Mouse (Mus musculus): Measurements from ENCODE around the gene Setd3. TPM values are rescaled to one million over a fixed set of nuclear protein-coding genes. Genes with fewer than 3 reads are reported as not detected.

The Setd3 gene
- 104 and 114 TPM in 2 replicates for polyA plus RNA-seq (2016; fragmentation: Nextera tagmentation; extraction: Ambion mirVana)

DNA sequence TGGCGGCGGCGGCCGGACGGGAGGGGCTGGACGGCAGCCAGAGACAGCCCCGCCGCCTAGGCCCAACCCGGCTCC is at the start of gene Setd3:
Setd3 (minus strand) TSS at position 69 of the 75 bp plus-strand sequence.
- H3K9me3 ChIP-seq = no peaks in the 10 kb centered on the region
- 0% methylated on average over 8 of the region's 9 CpGs for WGBS
- peaks cover 18% of the 10 kb centered on the region; the same call in 1 of the 2 replicates for H3K36me3 ChIP-seq
- ATAC-seq (ENCODE audit: low FRiP score, low read depth) = no peak
- H3K4me2 ChIP-seq (replicated peaks) = peak within 1 kb of the TSS; percentile 89
- H3K4me3 ChIP-seq = peak within 1 kb of the TSS; percentile 99
- peak within 1 kb of the TSS; percentile 94 for H3K9ac ChIP-seq
- H3K27me3 ChIP-seq (replicated peaks) = no peaks in the 10 kb centered on the region
- H3K27ac ChIP-seq = peak within 1 kb of the TSS; percentile 59
- H3K4me1 ChIP-seq = peaks cover 30% of the 10 kb centered on the region

DNA sequence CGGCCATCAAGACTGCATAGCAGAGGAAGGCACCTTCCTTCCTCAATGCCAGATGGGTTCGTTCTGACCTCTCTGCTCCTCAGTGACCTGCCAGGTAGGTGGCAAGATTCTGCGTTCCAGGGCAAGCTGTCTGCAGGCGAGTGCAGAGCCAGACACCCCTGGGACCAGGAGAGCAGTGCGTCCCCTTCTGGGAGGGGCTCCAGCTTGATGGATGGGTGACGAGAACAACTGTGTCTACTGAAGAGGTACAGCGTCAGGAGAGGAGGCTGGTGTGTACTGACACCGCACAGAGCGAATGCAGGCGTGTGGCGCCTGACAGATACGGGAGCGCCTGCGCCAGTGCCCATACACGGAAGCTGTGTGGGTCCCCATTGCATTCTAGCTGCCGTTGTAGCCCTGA is 48.4 kb upstream of the Setd3 start:
- Histone ChIP-seq H3K36me3 (no peaks in the 10 kb centered on the region), H3K4me2 (replicated peaks) (no peak overlapping the region), H3K9me3 (no peaks in the 10 kb centered on the region), H3K4me1 (peaks cover 87% of the 10 kb centered on the region), H3K9ac (no peak overlapping the region), H3K27me3 (replicated peaks) (no peaks in the 10 kb centered on the region), H3K27ac (no peak overlapping the region), H3K4me3 (no peak overlapping the region)
- 82% methylated on average over 16 of the region's 16 CpGs for WGBS
- no peak for ATAC-seq (ENCODE audit: low FRiP score, low read depth)

DNA sequence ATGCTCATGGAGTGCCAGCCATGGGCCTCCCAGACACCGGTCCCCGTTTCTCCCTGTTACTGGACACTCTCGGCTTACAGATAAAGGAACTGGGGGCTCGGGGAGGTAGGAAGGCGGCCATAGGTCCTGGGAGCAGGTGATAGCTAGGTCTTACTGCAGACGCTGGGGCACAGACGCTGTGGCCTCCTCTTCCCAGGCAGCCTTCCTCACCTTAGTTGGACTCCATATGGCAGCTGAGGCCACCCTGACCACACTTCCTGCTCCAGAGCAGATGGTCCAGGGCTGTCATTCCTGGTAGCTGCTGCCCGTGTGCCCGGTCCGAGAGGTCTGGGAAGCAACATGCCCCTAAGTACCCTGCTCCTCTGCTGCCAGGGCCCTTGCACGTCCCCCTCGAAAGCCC is 47.8 kb upstream of the Setd3 start:
- no peak overlapping the region for H3K4me3 ChIP-seq
- peaks cover 82% of the 10 kb centered on the region for H3K4me1 ChIP-seq
- no peak overlapping the region for H3K27ac ChIP-seq
- WGBS = 86% methylated on average over 12 of the region's 12 CpGs
- H3K9ac ChIP-seq = no peak overlapping the region
- no peaks in the 10 kb centered on the region for H3K36me3 ChIP-seq
- H3K9me3 ChIP-seq = no peaks in the 10 kb centered on the region
- ATAC-seq (ENCODE audit: low FRiP score, low read depth) = no peak
- no peak overlapping the region for H3K4me2 ChIP-seq (replicated peaks)
- H3K27me3 ChIP-seq (replicated peaks) = no peaks in the 10 kb centered on the region

DNA sequence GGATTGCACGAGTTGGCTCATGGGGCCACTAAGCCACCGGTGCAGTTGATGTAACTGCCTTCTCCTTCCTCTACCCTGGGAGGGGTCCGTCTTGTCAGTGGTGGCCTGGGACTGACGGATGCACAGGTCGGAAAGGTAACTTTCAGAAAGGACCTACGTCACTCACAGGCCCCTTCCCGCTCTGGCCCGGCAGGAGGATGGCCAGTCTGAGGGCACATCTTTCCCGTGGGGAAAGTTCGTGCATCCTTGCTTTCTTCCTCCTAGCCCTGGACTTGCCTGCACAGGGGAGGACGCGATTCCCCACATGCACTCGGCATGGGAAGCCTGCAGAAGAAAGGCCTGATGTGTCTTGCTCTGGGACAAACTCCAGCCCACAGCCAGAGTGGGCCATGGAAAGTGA is 47.1 kb upstream of the Setd3 start:
- H3K36me3 ChIP-seq = no peaks in the 10 kb centered on the region
- no peaks in the 10 kb centered on the region for H3K27me3 ChIP-seq (replicated peaks)
- H3K9ac ChIP-seq = no peak overlapping the region
- no peak overlapping the region for H3K4me2 ChIP-seq (replicated peaks)
- peaks cover 79% of the 10 kb centered on the region for H3K4me1 ChIP-seq
- H3K27ac ChIP-seq = no peak overlapping the region
- no peaks in the 10 kb centered on the region for H3K9me3 ChIP-seq
- 80% methylated on average over 13 of the region's 13 CpGs for WGBS
- no peak overlapping the region for H3K4me3 ChIP-seq
- ATAC-seq (ENCODE audit: low FRiP score, low read depth) = no peak

DNA sequence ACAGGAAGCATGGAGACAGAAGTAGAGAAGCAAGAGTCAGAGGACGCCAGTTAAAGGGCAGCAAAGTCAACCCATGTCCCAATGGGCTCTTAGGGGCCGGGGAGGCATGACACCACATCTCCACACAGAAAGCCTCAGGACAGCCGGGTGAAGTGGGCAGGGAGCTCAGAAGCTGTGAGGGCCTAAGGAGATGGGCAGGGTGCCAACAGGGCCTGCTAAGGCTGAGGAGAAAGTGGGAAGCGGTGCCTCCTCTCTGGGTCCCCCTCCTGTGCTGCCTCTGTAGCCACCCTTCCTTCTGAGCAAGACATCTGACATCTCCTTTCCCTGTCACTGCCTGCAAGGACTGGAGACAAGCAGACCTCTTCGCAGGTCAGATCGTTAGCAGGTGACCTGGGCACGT is 46.7 kb upstream of the Setd3 start:
- Histone ChIP-seq H3K4me3 (no peak overlapping the region), H3K9ac (no peak overlapping the region), H3K4me1 (peaks cover 79% of the 10 kb centered on the region), H3K27ac (no peak overlapping the region), H3K4me2 (replicated peaks) (no peak overlapping the region), H3K9me3 (no peaks in the 10 kb centered on the region), H3K27me3 (replicated peaks) (no peaks in the 10 kb centered on the region), H3K36me3 (no peaks in the 10 kb centered on the region)
- ATAC-seq (ENCODE audit: low FRiP score, low read depth) = no peak
- 75% methylated on average over 7 of the region's 7 CpGs for WGBS

DNA sequence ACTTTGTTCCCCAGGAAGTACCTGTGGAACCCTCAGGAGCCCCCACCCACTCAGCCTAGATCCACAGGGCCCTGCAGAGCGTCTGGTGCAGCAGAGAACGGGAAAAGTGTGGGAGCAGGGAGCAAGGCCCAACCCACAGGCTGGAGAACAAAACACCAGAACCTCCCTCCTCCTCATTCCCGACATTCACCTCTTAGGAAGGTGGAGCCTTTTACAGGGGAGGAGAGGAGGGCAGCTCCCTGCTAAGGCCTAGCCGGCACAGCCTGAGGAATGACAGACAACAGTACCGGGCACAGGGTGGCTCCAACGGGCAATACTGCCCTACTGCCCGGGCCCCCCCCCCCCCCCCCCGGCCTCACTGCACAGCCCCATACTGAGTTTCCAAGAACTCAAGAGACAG is 44.2 kb upstream of the Setd3 start:
- Histone ChIP-seq H3K4me1 (peaks cover 91% of the 10 kb centered on the region), H3K27me3 (replicated peaks) (no peaks in the 10 kb centered on the region), H3K36me3 (no peaks in the 10 kb centered on the region), H3K4me2 (replicated peaks) (no peak overlapping the region), H3K27ac (no peak overlapping the region), H3K4me3 (no peak overlapping the region), H3K9me3 (no peaks in the 10 kb centered on the region), H3K9ac (no peak overlapping the region)
- 42% methylated on average over 8 of the region's 8 CpGs for WGBS
- ATAC-seq (ENCODE audit: low FRiP score, low read depth) = no peak

DNA sequence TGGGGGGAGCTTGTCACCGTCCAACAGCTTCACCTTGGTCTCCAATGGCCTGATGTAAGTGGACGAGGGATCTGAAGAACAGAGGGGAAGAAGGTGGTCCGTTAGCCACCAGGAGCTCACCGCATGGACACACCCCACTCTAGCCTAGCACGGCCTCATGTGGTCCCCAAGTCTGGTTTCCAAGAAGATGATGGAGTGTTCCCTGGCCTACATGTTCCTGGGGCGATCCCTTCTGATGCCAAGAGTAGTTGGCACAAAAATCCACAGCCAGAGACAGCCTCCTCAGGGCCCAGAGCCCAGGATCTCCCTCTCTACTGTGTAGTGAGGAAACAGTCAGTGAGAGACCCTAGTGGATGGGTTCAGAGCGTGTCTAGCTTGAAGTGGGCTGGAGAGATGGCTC is 42.6 kb upstream of the Setd3 start:
- H3K27ac ChIP-seq = no peak overlapping the region
- H3K36me3 ChIP-seq = no peaks in the 10 kb centered on the region
- H3K9ac ChIP-seq = no peak overlapping the region
- H3K9me3 ChIP-seq = no peaks in the 10 kb centered on the region
- no peak for ATAC-seq (ENCODE audit: low FRiP score, low read depth)
- no peaks in the 10 kb centered on the region for H3K27me3 ChIP-seq (replicated peaks)
- H3K4me3 ChIP-seq = no peak overlapping the region
- WGBS = 90% methylated on average over 7 of the region's 7 CpGs
- H3K4me2 ChIP-seq (replicated peaks) = no peak overlapping the region
- peaks cover 92% of the 10 kb centered on the region for H3K4me1 ChIP-seq

DNA sequence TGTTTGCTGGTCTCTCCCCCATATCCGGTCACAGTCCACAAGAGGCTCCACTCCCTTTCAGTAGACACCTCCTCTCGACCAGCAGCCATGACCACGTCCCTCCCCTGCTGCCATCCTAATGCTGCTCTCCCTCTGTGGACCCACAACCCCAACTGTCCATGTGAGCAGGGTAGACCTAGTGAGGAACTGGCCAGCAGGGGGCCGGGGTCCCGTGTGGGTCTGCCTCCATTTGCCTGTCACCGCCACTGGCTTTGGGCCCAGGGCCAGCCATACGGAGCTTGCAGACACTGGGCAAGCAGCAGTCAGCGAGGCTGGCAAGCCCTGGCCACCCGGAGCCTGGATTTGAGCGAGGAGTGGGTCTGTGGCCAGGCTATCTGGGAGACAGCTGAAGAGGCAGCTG is 42.1 kb upstream of the Setd3 start:
- Histone ChIP-seq H3K9ac (0 out of 2 replicates have a peak overlapping the region, but pooled peaks have one; percentile 6), H3K4me3 (no peak overlapping the region), H3K4me1 (peaks cover 92% of the 10 kb centered on the region), H3K27me3 (replicated peaks) (no peaks in the 10 kb centered on the region), H3K9me3 (no peaks in the 10 kb centered on the region), H3K4me2 (replicated peaks) (no peak overlapping the region), H3K36me3 (no peaks in the 10 kb centered on the region), H3K27ac (no peak overlapping the region)
- 61% methylated on average over 10 of the region's 10 CpGs for WGBS
- no peak for ATAC-seq (ENCODE audit: low FRiP score, low read depth)

DNA sequence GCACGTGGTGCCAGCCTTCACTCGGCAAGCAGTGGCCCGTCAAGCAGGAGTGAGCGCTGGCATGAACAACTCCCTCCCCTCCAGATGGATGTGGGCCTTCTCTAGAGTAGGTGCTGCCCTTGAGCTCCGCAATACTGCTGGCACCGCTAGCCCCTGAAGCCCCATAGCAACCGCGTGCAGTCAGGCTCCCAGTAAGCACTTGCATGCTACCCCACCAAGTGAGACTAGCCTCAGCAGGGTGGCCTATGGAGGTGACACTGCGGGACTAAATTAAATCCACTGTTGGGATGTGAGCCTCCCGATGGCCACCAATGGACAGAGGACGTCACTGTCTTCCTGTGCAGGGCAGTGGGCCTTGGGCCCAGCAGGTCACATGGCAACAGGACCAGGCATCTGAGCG is 41.5 kb upstream of the Setd3 start:
- Histone ChIP-seq H3K9me3 (no peaks in the 10 kb centered on the region), H3K36me3 (no peaks in the 10 kb centered on the region), H3K9ac (no peak overlapping the region), H3K27ac (0 out of 2 replicates have a peak overlapping the region, but pooled peaks have one; percentile 3), H3K27me3 (replicated peaks) (no peaks in the 10 kb centered on the region), H3K4me1 (peaks cover 88% of the 10 kb centered on the region), H3K4me2 (replicated peaks) (no peak overlapping the region), H3K4me3 (no peak overlapping the region)
- 68% methylated on average over 12 of the region's 12 CpGs for WGBS
- peak; percentile 13; the same call in 1 of the 2 replicates for ATAC-seq (ENCODE audit: low FRiP score, low read depth)

DNA sequence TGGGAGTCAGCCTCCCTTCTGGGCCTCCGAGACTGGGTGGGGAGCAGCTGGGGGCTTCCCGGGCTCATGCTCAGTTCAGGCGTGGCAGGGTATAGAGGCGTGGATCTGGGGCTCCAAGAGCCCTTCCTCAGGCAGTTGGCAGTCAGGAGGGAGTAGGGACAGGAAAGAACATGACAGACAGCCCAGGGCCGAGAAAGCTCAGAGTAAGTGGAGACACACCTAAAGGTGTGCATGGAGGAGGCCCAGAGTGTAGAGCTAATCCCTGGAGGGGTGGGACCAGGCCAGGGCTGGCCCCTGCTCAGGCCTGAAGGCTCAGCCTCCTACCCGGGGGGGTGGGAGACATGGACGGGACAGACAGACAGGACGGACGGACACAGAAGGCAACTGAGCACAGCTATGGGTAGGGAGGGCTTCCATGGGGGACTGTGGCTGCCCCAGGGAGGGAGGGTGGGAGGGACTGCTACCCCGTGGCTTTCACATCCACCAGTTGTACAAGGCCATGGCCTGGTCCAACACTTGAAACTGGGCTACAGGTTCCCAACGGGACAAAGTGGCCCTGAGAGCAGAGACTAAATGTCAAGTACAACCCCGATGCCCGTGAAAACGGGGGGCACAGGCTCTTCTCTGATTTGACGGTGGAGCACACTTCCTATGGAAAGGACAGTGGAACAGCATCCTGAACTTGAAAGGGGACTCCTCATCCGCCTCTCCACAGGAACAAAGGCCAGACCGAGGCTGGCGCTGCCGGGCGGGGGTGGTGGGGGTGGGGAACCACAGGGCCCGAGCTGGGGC is 40.9 kb upstream of the Setd3 start:
- H3K27ac ChIP-seq = peak overlapping the region; percentile 81
- no peaks in the 10 kb centered on the region for H3K9me3 ChIP-seq
- H3K4me3 ChIP-seq = no peak overlapping the region
- peaks cover 86% of the 10 kb centered on the region for H3K4me1 ChIP-seq
- ATAC-seq (ENCODE audit: low FRiP score, low read depth) = 0 out of 2 replicates have a peak, but pooled peaks have one; percentile 7
- H3K36me3 ChIP-seq = no peaks in the 10 kb centered on the region
- WGBS = 72% methylated on average over 21 of the region's 21 CpGs
- peak overlapping the region; percentile 24; the same call in 1 of the 2 replicates for H3K4me2 ChIP-seq (replicated peaks)
- peak overlapping the region; percentile 36; the same call in 1 of the 2 replicates for H3K9ac ChIP-seq
- no peaks in the 10 kb centered on the region for H3K27me3 ChIP-seq (replicated peaks)

DNA sequence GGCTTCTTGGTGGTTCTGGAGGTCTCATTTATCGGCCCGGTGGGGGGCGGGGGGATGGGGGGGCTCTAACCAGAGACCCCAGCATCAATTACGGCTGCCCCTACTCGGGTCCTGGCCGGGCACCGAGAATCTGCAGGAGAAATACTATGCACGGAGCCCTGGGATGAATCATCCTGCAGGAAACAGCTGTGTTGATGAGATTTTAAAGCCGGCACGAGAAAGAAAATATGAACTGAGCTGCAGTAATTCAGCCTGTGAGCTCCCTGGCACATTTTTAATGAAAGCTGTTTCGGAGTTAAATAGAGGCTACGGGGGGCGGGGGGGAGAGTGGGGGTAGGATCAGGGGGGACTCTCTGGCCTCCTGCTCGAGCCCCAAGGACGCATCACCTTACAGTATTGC is 40.0 kb upstream of the Setd3 start:
- Histone ChIP-seq H3K9ac (peak overlapping the region; percentile 45), H3K9me3 (no peaks in the 10 kb centered on the region), H3K27ac (peak overlapping the region; percentile 81), H3K27me3 (replicated peaks) (no peaks in the 10 kb centered on the region), H3K36me3 (no peaks in the 10 kb centered on the region), H3K4me2 (replicated peaks) (peak overlapping the region; percentile 24; the same call in 1 of the 2 replicates), H3K4me3 (no peak overlapping the region), H3K4me1 (peaks cover 85% of the 10 kb centered on the region)
- 50% methylated on average over 15 of the region's 15 CpGs for WGBS
- ATAC-seq (ENCODE audit: low FRiP score, low read depth) = no peak

DNA sequence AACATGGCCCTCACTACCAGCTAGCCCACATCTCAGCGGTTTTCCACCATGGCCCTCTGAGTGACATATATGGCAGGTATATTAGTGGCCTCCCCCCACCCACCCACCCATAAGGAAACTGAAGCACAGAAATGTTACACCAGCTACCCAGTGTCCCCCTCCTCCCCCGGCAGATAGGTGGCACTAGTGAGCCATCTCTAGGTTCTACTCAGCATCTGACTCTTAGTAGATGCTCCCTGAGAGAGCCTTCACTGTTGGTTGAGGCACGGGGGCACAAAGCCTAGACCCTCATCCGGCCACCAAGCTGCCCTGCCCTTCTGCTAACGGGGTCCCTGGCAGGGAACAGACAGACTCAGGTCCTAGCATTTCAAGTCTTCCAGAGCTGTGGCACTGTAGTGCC is 38.5 kb upstream of the Setd3 start:
- Histone ChIP-seq H3K27me3 (replicated peaks) (no peaks in the 10 kb centered on the region), H3K9me3 (no peaks in the 10 kb centered on the region), H3K9ac (no peak overlapping the region), H3K27ac (peak overlapping the region; percentile 50; the same call in 1 of the 2 replicates), H3K4me1 (peaks cover 85% of the 10 kb centered on the region), H3K4me2 (replicated peaks) (0 out of 2 replicates have a peak overlapping the region, but pooled peaks have one; percentile 17), H3K4me3 (no peak overlapping the region), H3K36me3 (no peaks in the 10 kb centered on the region)
- WGBS = 58% methylated on average over 5 of the region's 5 CpGs
- no peak for ATAC-seq (ENCODE audit: low FRiP score, low read depth)

Measured in neural tube, embryonic 12.5 days (tissue).